Mouse (Mus musculus): Measurements from ENCODE around the gene Vps52. TPM values are rescaled to one million over a fixed set of nuclear protein-coding genes. Genes with fewer than 3 reads are reported as not detected.
"Not testable (repeated sequence)": the region's sequence is repeated elsewhere in the genome, so short reads cannot be mapped to it uniquely, and the experiment has no call there.

Vps52 gene
- polyA plus RNA-seq, 2 experiments from 2014 or later = 25.1 to 28.2 TPM

GRCm38 (mm10) chr17:33968489-33968888 lies 12.9 kb downstream of the Vps52 start:
- ATAC-seq = peak; percentile 74

DNA sequence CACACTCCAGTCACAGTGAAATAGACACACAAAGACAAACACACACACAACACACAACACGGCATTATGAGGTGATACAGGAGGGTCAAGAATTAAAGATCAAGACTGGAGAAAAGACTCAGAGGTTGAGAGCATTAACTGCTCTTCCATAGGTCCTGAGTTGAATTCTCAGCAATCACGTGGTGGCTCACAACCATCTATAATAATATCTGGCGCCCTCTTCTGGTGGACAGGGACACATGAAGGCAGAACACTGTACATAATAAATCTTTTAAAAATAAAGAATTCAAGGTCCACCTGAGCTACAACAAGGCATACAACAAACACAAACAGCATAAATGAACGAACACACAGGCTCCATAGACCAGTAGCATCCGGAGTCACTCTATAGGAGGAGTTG lies 13.3 kb downstream of the Vps52 start:
- ATAC-seq = peak; percentile 47

- no peak for ATAC-seq
Observed at GRCm38 (mm10) chr17:33969394-33969793, 13.8 kb downstream of the Vps52 start.

DNA sequence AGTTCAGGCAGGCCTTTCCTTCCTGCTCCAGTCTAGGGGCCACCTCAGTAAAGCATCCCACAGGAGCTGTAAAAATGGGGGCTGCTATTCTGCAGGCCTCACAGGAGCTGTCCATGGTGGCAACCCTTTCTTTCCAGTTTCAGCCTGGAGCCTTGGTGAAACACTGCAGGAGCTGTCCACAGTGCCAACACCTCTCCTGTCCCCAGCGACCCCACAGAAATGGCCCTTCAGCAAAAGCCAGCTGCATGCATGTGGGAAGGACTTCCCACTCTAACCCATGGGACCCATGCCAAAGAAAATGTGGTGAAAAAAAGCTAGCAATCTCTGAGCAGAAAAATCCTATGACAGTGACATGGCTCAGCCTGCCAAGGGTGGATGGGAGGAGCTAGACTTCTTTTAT lies 17.1 kb downstream of the Vps52 start:
- no peak for ATAC-seq

GRCm38 (mm10) chr17:33973572-33973971 lies 18.0 kb downstream of the Vps52 start:
- no peak for ATAC-seq

DNA sequence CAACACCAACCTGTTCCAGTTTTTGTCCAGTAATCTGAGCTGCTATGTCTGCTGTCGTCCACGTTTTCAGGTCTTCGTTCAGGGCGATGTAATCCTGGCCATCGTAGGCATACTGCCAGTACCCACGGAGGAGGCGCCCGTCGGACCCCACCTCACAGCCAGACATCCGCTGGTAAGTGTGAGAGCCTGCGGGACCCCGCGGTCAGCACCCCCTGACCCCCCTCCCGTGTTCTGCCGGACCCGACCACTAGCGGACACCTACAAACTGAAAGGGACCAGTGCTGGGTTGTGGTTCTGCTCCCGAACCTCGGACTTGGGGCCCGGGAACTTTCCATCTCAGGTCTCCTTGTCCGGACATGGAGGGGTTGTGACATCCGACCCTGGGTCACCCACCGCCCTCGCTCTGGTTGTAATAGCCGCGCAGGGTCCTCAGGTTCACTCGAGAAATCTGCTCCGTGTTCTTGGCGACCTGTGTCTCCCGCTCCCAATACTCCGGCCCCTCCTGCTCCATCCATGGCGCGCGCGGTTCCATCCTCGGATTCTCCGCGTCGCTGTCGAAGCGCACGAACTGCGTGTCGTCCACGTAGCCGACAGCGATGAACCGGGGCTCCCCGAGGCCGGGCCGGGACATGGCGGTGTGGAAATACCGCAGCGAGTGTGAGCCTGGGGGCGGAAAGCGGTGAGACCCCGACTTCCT lies 22.4 kb downstream of the Vps52 start:
- ATAC-seq = no peak

GRCm38 (mm10) chr17:33978631-33979031 lies 23.0 kb downstream of the Vps52 start:
- ATAC-seq = peak; percentile 70

DNA sequence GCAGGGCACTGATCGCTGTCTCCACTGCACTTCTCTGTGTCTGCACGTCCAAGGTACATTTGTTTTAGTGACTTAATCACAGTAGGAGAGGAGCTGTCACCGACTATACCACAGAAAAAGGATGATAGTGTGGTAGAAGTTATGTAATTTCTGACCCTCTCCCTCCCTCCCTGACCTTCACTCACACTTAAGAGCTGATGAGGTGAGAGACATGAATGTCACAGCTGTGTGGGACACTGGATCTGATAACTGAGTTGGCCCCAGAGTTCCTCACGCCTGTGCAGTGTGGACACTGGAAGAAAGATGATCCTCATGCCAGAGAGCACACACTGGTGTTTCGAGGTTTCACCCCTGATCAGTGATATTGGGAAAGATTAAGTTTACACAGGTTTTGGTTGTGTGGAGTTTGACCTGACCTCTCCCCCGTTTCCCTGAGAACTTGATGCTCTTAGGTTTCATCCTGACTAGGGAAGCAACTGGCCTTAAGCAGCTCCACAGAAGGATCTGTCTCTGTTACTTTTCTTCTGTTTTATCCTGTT lies 24.0 kb downstream of the Vps52 start:
- ATAC-seq = no peak

DNA sequence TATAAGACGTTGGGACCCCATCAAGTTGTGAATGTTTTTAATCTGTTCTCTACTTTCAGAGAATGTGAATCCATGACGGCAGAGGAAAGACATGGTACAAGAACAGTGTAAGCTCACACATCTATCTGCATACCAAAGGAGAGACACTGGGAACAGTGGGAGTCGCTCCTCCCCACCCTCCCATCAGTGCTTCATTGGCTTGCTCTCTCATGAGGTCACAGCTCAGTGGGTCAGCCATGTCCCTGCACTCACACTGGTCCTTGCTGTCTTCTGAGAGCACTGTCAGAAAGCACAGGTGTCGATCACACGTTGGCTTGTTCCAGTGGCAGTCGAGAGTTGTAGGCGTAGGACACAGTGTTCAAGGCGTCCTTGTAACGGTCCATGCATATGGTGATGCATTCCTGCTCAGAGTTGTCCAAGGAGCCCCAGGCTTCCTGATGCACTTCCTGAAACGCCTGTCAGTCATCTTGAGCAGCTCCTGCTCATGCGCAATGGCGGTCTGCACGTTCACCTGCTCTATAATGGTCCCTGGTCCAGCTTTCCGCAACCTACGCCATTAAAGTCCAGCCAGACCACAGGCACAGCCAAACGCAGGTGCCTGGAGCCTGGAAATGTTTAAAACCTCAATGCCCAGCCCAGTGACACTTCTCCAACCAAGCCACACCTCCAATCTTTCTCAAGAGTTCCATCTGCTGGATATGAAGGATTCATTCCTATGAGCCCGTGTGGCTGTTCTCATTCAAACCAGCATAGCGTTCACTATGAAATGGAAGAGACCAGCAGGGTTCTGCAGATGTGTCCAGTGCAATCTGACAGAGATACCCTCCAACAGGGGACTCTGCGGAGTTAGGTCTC lies 24.8 kb downstream of the Vps52 start:
- no peak for ATAC-seq

- ATAC-seq = peak; percentile 66
Observed at GRCm38 (mm10) chr17:33981192-33981909, 25.7 kb downstream of the Vps52 start.

- ATAC-seq = not testable (repeated sequence)
Observed at GRCm38 (mm10) chr17:33982136-33982535, 26.5 kb downstream of the Vps52 start.

- peak; percentile 50 for ATAC-seq
Observed at GRCm38 (mm10) chr17:33991788-33992664, 36.4 kb downstream of the Vps52 start.

DNA sequence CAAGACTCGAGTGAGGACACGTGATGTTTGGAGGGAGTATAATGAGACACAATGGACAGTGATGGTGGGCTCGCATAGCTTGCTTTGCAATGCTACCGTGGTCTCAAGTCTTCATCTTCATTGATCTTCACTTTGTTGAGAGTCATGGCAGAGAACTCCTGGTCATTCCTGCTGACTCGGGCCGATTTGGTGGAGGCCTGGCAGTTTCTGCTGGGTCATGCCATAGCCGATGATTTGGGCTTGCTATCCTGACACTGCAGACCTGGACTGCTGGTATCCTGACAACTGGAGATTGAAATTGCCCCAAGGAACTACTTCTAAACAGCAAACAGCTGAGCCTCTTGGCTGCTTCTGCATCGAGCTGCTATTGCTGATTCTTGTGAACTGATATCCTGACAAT lies 39.3 kb downstream of the Vps52 start:
- ATAC-seq = no peak

GRCm38 (mm10) chr17:33995651-33996050 lies 40.0 kb downstream of the Vps52 start:
- no peak for ATAC-seq

GRCm38 (mm10) chr17:33997025-33997424 lies 41.4 kb downstream of the Vps52 start:
- not testable (repeated sequence) for ATAC-seq

GRCm38 (mm10) chr17:33998697-33999096 lies 43.1 kb downstream of the Vps52 start:
- not testable (repeated sequence) for ATAC-seq

GRCm38 (mm10) chr17:33999341-34000149 lies 43.9 kb downstream of the Vps52 start:
- ATAC-seq = peak; percentile 4

- peak; percentile 91 for ATAC-seq
Observed at GRCm38 (mm10) chr17:34000150-34000537, 44.5 kb downstream of the Vps52 start, which contains the start of gene H2-K1. Gene H2-K1 (minus strand): TSS chr17:34000347.

GRCm38 (mm10) chr17:34000796-34001195 lies 45.2 kb downstream of the Vps52 start:
- ATAC-seq = not testable (repeated sequence)

GRCm38 (mm10) chr17:34003426-34003825 lies 47.8 kb downstream of the Vps52 start:
- ATAC-seq = no peak

GRCm38 (mm10) chr17:34006570-34006969 lies 51.0 kb downstream of the Vps52 start:
- ATAC-seq = no peak

Data from activated CD4-positive, CD25-positive, alpha-beta regulatory T cell, adult 4 months (primary cell).